Mouse (Mus musculus) ovary, postnatal 10 days (tissue): ENCODE results near the gene Arhgef11.

Source experiments
- DNase-seq: peaks from one replicate; pipeline ENCODE4 v3.0.0; 2022; ENCODE audit warnings: low spot score

Arhgef11 gene

GRCm38 (mm10) chr3:87661291-87661690, 43.9 kb downstream of the Arhgef11 start:
- DNase-seq, result no peak

GRCm38 (mm10) chr3:87718525-87718924, 101.2 kb downstream of the Arhgef11 start:
- no peak for DNase-seq

- DNase-seq, result no peak
These were observed 107.2 kb downstream of the Arhgef11 start for GRCm38 (mm10) chr3:87724556-87724955.

GRCm38 (mm10) chr3:87725396-87726160, 108.2 kb downstream of the Arhgef11 start:
- DNase-seq, result no peak

DNA sequence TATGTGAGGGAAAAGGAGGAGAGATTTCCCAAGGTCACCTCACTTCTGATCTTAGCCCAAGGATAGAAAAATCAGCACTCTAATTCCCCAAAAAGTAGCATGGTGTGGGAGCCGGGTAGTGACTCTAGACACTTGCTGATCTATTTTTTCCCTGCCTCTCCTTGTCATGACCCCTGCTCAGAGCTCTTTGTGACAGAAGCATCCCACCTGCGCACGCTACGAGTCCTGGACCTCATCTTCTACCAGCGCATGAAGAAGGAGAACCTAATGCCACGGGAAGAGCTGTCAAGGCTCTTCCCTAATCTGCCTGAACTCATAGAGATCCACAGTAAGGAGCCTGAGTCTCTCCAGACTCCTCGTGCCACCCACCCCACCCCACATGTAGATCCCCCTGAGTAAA, 108.8 kb downstream of the Arhgef11 start:
- no peak for DNase-seq

- no peak for DNase-seq
These were observed 111.3 kb downstream of the Arhgef11 start for GRCm38 (mm10) chr3:87728696-87729095.

DNA sequence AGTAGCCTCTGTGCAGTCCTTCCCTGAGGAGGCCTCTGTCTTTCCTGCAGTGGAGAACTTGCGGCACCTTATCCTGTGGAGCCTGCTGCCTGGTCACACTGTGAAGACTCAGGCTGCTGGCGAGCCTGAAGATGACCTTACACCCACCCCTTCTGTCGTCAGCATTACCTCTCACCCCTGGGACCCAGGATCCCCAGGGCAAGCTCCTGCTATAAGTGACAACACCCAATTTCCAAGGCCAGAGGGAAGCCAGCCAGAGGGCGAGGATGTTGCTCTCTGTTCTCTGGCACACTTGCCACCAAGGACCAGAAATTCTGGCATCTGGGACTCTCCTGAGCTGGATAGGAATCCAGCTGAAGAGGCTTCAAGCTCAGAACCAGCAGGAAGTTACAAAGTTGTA, 115.7 kb downstream of the Arhgef11 start:
- DNase-seq, result no peak

DNA sequence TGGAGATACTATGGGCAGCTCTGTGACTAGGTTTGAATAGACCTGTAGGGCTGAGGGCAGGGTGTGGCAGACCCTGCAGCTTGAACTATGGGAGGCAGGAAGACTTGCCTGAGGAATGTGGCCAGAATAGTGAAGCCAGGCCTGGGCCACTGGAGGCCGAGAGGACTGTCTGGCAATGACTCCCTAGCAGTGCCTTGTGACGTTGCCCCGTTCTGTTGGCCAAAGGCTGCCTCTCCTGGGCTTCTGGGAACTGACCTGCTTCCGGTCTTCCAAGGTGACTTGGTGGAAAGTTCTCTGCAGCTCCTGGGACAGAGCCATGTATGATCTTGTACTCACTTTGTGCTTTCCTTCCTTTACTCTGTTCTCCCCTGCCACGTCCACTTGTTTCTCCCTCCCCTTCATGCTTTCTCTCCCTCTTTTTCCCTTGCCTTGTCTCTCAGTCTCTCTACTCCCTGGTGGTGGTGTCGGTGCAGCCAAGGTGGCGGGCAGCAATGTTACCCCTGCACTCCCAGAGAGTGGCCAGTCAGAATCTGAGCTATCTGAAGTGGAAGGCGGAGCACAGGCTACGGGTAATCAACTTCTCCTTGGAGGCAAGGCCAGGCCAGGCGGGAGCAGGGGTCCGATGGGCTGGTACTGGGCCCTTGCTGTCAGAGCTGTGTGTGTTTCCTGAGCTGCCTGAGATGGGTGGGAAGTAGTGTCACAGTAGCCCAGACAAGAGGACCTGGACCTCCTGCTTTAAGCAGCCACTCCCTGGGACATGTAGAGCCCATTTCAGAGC, 116.8 kb downstream of the Arhgef11 start:
- no peak for DNase-seq

GRCm38 (mm10) chr3:87735335-87735734, 118.0 kb downstream of the Arhgef11 start:
- no peak for DNase-seq

- DNase-seq, result no peak
These were observed 121.5 kb downstream of the Arhgef11 start for GRCm38 (mm10) chr3:87738906-87739305.

- DNase-seq, result no peak
These were observed 124.7 kb downstream of the Arhgef11 start for GRCm38 (mm10) chr3:87742013-87742412.

DNA sequence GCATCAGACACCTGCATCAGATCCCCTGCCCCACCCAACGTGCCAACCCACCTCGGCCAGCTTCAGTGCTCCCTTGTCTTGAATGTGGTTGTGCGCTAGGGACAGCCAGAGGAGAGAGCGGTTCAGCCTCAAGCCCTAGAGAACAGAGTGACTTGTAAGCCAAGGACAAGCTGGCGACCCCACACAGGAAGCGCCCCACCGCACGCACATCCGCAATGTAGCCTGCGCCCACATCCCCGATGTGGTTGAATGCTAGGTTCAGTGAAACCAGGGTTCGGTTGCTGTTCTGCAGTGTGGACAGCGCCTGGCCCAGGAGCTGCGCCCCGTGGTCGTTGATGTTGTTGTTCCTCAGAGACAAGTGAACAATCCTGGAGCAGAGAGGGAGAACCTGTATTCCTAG, 125.4 kb downstream of the Arhgef11 start:
- DNase-seq, result no peak

- DNase-seq, result no peak
These were observed 126.6 kb downstream of the Arhgef11 start for GRCm38 (mm10) chr3:87743927-87744326.

GRCm38 (mm10) chr3:87745036-87745659, 127.8 kb downstream of the Arhgef11 start:
- no peak for DNase-seq

- DNase-seq, result no peak
These were observed 131.1 kb downstream of the Arhgef11 start, which contains the start of gene Lrrc71 for GRCm38 (mm10) chr3:87748431-87748830. Lrrc71 (minus strand) TSS chr3:87748625.

- no peak for DNase-seq
These were observed 131.7 kb downstream of the Arhgef11 start for GRCm38 (mm10) chr3:87749036-87749435.

DNA sequence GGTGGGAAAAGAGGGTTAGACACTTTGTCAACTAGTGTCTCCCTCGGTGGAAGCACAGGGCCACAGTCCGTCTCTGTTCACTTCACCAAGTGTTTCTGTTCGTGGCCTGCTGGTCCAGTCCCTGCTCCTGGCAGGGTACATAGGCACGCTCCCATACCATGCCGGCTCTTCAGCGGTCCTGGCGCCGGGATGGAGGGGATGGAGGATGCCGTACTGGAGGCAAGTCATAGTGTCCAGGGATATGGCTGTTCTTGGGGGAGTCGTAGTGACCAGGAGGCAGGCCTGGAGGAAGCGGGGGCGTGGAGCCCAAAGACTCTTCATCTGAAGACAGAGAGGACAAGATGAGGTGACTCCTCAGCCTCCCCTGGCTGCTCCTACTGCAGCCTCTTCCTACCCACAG, 132.6 kb downstream of the Arhgef11 start:
- no peak for DNase-seq

DNA sequence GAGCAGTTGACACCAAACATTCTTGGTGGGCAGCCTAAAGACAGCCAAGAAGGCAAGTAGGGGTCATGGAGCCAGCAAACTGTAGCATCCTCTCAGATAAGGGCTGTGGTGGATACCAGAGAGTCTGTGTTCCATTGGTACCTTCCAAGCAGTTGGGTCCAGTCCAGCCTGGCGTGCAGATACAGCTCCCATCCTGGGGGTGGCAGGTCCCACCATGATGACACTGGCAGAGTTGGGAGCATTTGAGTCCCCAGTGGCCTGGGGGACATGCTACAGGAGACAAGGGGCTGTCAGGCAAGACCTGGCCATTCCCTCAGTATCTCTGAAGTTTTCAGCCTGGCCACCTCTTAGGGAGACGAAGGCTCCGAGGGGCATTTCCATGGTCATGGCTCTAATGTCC, 135.2 kb downstream of the Arhgef11 start:
- DNase-seq, result no peak

GRCm38 (mm10) chr3:87753829-87754228, 136.5 kb downstream of the Arhgef11 start:
- DNase-seq, result no peak

DNA sequence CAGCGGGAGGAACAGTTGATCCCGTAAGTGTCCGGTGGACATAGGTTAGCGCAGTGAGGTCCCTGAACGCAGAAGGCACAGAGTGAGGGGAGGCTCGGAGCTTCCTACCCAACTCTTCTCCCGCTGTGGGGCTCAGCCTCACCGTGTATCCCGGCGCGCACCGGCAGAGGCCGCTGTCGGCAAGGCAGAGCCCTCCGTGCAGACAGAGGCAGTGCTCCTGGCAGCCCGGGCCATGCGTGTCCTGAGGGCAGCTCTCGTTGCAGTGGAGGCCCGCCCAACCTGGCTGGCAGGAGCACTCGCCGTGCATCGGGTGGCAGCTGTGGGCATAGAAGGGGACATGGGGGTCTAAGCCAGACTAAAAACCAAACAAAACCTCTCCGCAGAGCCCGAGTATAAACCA, 138.6 kb downstream of the Arhgef11 start:
- peak; percentile 90 for DNase-seq

- DNase-seq, result no peak
These were observed 139.1 kb downstream of the Arhgef11 start for GRCm38 (mm10) chr3:87756488-87756887.

DNA sequence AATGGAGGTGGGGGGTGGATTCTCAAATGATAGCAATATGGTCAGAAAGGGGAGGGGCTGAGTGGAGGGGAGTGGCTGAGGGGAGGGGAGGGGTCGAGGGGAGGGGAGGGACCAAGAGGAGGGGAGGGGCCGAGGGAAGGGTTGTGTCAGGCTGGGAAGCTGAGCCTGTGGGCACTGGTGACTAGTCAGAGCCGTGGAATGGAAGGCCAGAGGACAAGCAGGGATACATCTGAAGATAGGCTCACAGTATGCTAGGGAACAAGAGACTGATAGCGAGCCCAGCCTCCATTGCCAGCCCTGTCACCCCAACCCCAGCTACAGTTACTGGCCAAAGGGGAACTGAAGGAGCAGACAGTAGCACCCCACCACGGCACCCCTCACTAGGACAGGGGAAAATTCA, 141.3 kb downstream of the Arhgef11 start:
- DNase-seq, result no peak
